Mouse (Mus musculus): ENCODE measurements around the gene Gm20388.

- TF ChIP-seq CTCF (IDR thresholded peaks at IDR 0.05; ENCODE audit: control insufficient read depth, insufficient read depth, low read length) (no peak), POLR2A (IDR thresholded peaks at IDR 0.05; ENCODE audit: borderline replicate concordance, control insufficient read depth, low read depth, low read length) (no peak)
Observed at GRCm38 (mm10) chr8:120336087-120336380, 425.4 kb downstream of the Gm20388 start.

All from bone marrow, adult 2 months (tissue).